Mouse (Mus musculus) CD4-positive naive resting alpha-beta T cell, adult 76 days (primary cell): ENCODE results near the gene Txlna. TPM values are rescaled to one million over a fixed set of nuclear protein-coding genes. Genes with fewer than 3 reads are reported as not detected.

ENCODE experiments used
- total RNA-seq: library from RNA; stranded (reverse); gene quantifications from one replicate; pipeline ENCODE4 v1.2.4, GENCODE M21; 2023

The Txlna gene
- 63.2 TPM for total RNA-seq

DNA sequence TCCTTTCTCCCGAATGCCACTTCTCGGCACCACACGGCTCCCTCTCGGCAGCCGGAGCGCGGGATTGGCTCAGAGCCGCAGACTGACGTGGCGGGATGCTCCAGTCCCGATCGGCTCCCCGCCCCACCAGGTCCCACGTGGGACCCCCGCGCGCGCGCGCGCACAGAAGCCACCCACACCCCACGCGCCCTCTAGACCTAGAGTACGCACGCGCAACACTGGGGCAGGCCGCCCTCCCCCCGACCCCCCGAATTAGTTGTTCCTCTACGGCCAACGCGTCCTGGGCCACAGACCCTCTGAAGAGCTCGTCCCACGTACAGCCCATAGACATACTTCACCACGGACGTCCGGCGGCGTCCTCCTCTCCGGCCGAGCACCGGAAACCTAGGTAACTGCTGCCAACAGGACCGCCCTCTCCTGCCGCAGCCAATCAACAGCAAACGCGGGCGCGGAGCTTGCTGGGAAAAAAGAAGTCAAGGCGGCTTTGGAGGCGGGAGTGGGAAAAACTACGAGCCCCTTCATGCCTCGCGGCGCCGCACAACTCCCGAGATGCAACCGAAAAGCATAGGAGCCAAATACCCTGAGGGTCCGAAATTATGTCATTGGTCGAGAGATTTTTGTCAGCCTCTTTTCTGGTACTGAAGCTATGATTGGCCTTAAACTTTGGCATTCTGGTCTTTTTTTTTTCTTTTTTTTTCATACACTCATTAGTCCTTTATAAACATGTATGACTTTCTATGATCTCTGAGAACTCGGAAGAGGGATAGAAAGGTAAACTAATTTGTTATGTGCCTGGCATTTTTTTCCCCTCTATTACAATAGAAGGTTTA lies at the start of gene Txlna:
Gene Txlna, minus strand, starts transcription at position 428 of the 830 bp plus-strand sequence.

DNA sequence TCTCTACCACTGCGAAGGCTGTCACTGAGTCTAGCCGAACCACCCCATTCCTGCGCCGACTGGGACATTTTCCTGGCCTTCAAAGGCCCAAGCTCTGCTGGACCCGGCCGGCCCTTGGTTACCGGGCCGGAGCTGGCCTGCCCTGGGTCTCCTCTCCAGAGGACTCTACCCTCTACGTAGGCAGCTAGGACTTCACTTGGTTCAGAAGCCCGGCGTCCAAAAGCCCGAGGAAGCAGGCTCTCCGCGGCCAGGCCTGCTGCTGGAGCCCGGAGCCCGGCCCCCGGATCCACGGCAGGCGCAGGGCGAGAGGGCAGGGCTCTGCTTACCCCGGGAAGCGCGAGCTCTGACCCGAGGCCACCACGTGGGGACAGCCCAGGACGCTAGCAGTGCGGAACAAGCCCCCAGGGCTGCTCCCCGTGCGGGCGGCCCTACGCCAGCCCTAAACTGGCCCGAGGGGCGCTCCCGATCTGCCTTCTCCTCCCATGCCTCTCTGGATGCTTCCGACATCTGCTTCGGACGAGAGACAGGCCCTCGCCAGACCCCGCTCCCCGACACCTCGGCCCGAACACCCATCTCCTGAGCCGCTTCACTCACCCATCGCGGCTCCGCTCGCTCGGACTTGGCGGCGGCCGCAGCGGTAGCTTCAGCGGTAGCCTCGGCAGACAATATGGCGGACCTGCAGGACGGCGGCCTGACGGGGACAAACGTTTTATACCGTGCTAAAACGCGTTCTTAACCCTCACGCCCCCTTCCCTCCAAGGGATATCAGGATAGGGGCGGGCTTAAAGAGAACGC lies 31.4 kb upstream of the Txlna start, which contains the start of gene Kpna6:
Gene Kpna6, minus strand, starts transcription at position 685 of the 795 bp plus-strand sequence.

DNA sequence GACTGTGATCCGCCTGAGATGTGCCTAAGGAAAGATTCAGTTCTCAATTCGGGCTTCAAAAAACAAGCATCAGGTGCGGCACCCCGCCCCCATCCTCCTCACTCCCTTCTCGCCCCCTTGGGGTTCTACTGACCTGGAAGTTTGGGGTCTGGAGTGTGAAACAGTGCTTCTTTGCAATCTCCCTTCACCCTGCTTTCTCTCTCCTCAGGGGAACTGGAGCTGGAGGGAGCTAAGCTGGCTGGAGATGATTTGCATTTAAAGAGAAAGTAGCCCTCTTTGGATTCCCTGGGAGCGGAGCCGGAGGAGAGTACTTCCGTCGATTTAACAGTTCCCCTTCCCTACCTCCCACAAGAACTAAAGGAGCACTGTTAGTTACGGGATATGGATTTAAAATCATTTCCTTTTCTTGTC lies 17.2 kb downstream of the Txlna start, which contains the start of gene Ccdc28b:
Gene Ccdc28b, minus strand, starts transcription at position 267 of the 411 bp plus-strand sequence.

DNA sequence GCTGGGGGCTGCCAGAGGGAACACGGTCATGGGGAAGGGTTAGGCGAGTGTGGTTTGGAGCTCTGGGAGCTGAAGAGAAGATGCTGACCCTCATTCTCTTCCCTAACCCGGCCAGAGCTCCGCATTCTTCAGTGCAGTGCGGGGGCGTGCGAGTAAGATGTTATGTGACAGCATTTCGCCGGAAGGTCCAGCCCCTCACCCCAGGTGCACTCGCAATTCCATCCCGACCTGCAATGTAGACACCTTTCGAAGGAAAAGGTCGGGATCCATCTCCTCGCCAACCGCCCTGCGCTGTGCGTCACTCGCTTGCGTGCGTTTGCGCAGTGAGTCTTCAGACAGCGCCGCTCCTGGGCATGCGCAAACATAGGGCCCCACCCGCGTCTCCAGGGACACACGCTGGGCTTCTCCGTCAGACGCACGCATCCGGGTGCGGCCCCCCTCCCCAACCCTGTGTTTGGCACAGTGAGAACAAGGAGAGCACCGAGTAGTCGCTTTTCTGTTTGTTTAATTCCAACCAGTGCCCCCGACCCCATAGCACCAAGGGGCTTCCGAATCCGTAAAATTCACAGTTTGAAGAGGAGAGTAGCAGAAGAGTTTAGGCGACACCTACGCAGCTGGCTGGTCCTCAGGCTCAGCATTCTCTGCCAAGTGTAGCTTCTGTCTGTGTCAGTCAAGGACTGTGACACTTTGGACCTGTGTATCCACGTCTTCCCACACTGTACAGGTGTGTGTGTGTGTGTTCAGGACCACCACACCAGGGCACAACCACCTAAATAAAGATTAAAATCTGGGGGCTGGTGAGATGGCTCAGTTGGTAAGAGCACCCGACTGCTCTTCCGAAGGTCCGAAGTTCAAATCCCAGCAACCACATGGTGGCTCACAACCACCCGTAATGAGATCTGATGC lies 21.8 kb downstream of the Txlna start, which contains the start of gene Iqcc:
Gene Iqcc, minus strand, starts transcription at position 314 of the 906 bp plus-strand sequence.

DNA sequence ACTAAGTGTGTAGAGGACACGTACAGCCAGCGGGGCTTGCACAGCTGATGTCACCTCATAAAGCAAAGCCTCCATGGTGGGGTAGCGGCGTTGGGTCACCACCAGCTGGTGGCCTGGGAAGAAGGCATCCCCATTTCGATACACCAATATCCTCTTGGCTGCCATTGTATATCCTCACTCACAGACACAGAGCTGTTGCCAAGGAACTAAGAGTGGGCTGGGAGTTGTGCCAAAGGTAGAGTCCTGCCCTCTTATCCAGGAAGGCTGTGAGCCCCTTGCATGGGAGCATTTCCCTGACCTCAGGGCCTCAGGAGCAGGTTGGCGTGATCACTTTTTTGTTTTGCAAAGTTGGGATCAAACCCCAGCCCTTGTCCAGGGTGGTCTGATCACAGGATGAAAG lies 26.8 kb downstream of the Txlna start, which contains the start of gene Dcdc2b:
Gene Dcdc2b, minus strand, starts transcription at position 165 of the 400 bp plus-strand sequence.

DNA sequence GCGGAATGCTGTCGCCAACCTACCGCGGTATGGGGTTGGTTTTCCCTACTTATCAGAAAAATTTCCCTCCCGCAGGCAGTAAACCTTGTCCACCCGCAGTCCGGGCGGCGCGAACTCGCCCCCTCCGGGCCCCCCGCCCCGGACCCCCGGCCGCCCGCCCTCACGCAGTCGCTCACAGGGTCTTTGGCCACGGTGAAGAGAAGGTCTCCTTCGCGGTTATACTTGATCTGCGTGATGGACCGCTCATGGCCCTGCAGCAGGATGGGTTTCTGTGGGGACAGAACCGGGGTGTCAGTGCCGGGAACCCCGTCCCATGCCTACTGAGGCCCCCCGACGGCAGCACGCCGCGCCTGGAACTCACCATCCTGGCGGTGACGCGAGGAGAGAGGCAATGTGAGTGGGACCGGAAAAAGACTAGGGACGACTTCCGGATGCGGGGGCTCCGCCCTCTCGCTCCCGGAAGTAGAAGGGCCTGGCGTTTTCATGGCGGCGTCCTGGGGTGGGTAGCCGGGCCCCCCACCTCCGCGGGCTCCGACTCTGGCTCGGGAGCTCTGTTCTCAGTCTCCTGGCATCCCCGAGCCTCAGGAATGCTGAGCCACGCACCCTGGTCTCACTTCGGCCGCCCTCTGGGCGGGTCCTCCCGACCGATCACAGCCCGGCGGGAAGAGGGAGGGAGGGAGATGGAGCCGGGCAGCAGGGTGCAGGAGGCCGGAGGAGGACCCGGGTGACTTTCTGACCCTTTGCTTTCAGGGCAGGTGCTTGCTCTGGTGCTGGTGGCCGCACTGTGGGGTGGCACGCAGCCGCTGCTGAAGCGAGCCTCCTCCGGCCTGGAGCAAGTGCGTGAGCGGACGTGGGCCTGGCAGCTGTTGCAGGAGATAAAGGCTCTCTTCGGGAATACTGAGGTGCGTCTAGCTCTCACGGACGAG lies 40.4 kb downstream of the Txlna start, which contains the start of the genes Eif3i and Tmem234:
Gene Eif3i, minus strand, starts transcription at position 416 of the 926 bp plus-strand sequence.
Gene Tmem234, plus strand, starts transcription at position 436 of the 926 bp plus-strand sequence.

DNA sequence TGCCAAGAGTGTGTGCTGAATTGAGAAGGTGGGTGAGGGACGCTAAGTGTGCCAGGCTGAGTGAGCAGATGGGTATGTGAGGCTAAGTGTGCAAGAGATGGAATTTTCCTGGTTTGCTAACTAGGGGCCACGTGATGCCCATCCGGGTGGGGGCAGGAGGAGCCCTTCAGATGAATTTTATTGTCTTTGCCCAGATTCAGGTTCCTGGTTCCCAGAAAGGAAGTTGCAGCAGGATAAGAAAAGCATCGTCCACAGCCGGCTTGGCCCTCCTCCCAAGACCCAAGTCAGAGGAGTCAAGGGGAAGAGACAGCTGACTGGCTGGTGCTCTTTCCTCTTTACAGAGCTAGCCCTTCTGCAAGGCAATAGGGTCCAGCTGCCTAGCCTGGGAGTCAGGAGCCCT lies 62.4 kb downstream of the Txlna start, which contains the start of gene Fam167b:
Gene Fam167b, minus strand, starts transcription at position 84 of the 400 bp plus-strand sequence.

Other genes starting within 250 kb of the Txlna start
- not detected for gene Zbtb8b, start 200.2 kb downstream of the Txlna start, total RNA-seq
- 163 TPM for gene Bsdc1, start 179.5 kb downstream of the Txlna start, total RNA-seq
- not detected for gene Tssk3, start 150.0 kb downstream of the Txlna start, total RNA-seq
- gene Fam229a, start 149.9 kb downstream of the Txlna start, total RNA-seq, result 1.9 TPM
- 19.7 TPM for gene Marcksl1, start 127.5 kb downstream of the Txlna start, total RNA-seq
- gene Hdac1, start 98.4 kb downstream of the Txlna start, total RNA-seq, result 127 TPM
- 749 TPM for gene Lck, start 67.4 kb downstream of the Txlna start, total RNA-seq
- gene Fam167b, start 62.5 kb downstream of the Txlna start, total RNA-seq, result 1.2 TPM
- gene Eif3i, start 40.4 kb downstream of the Txlna start, total RNA-seq, result 173 TPM
- 173 TPM for gene Tmem234, start 40.4 kb downstream of the Txlna start, total RNA-seq
- 3.7 TPM for gene Dcdc2b, start 26.8 kb downstream of the Txlna start, total RNA-seq
- 17.3 TPM for gene Iqcc, start 22.0 kb downstream of the Txlna start, total RNA-seq
- gene Ccdc28b, start 17.1 kb downstream of the Txlna start, total RNA-seq, result 6.2 TPM
- 31.4 TPM for gene Kpna6, start 31.7 kb upstream of the Txlna start, total RNA-seq
- gene Tmem39b, start 55.8 kb upstream of the Txlna start, total RNA-seq, result 13.0 TPM
- gene Khdrbs1, start 101.2 kb upstream of the Txlna start, total RNA-seq, result 126 TPM
- 326 TPM for gene Ptp4a2, start 170.2 kb upstream of the Txlna start, total RNA-seq